Mouse (Mus musculus): ENCODE measurements around the gene Colgalt1. TPM values are rescaled to one million over a fixed set of nuclear protein-coding genes. Genes with fewer than 3 reads are reported as not detected.
A peak's percentile ranks its signal among the peaks of the same experiment; 100 is the strongest.

The Colgalt1 gene
- polyA plus RNA-seq, 1 experiment: 37.4 TPM

GRCm38 (mm10) chr8:71591471-71592373 is 19.1 kb upstream of the Colgalt1 start, which contains the start of gene Pgls:
Pgls (plus strand) TSS chr8:71592176.
- peak within 1 kb of the TSS; percentile 76 for H3K27ac ChIP-seq (ENCODE audit: control insufficient read depth, insufficient read depth, low read depth, low read length)
- TF ChIP-seq POLR2A (IDR thresholded peaks at IDR 0.05; ENCODE audit: control insufficient read depth, low read depth, low read length) (peak; percentile 86), CTCF (IDR thresholded peaks at IDR 0.05; ENCODE audit: control insufficient read depth, insufficient read depth, insufficient replicate concordance, low read depth, low read length) (no peak)
- H3K36me3 ChIP-seq (ENCODE audit: control insufficient read depth, insufficient read depth, low read length): no peaks in the 10 kb centered on the region
- no peaks in the 10 kb centered on the region for H3K27me3 ChIP-seq (ENCODE audit: control insufficient read depth, insufficient read depth, low read length)
- H3K4me3 ChIP-seq (ENCODE audit: control insufficient read depth, low read depth, low read length): peak within 1 kb of the TSS; percentile 83
- peaks cover 13% of the 10 kb centered on the region for H3K4me1 ChIP-seq (ENCODE audit: control insufficient read depth, insufficient read depth, low read length)

- Histone ChIP-seq H3K36me3 (ENCODE audit: control insufficient read depth, insufficient read depth, low read length) (no peaks in the 10 kb centered on the region), H3K4me1 (ENCODE audit: control insufficient read depth, insufficient read depth, low read length) (peaks cover 13% of the 10 kb centered on the region), H3K4me3 (ENCODE audit: control insufficient read depth, low read depth, low read length) (peak overlapping the region; percentile 83), H3K27me3 (ENCODE audit: control insufficient read depth, insufficient read depth, low read length) (no peaks in the 10 kb centered on the region), H3K27ac (ENCODE audit: control insufficient read depth, insufficient read depth, low read depth, low read length) (peak overlapping the region; percentile 76)
- TF ChIP-seq CTCF (IDR thresholded peaks at IDR 0.05; ENCODE audit: control insufficient read depth, insufficient read depth, insufficient replicate concordance, low read depth, low read length) (no peak), POLR2A (IDR thresholded peaks at IDR 0.05; ENCODE audit: control insufficient read depth, low read depth, low read length) (peak; percentile 48; the same call in 1 of the 2 replicates)
These were observed 18.2 kb upstream of the Colgalt1 start for GRCm38 (mm10) chr8:71592374-71593170.

GRCm38 (mm10) chr8:71593556-71594323 is 17.1 kb upstream of the Colgalt1 start:
- Histone ChIP-seq H3K4me1 (ENCODE audit: control insufficient read depth, insufficient read depth, low read length) (peaks cover 13% of the 10 kb centered on the region), H3K27ac (ENCODE audit: control insufficient read depth, insufficient read depth, low read depth, low read length) (no peak overlapping the region), H3K4me3 (ENCODE audit: control insufficient read depth, low read depth, low read length) (no peak overlapping the region), H3K36me3 (ENCODE audit: control insufficient read depth, insufficient read depth, low read length) (no peaks in the 10 kb centered on the region), H3K27me3 (ENCODE audit: control insufficient read depth, insufficient read depth, low read length) (no peaks in the 10 kb centered on the region)
- TF ChIP-seq CTCF (IDR thresholded peaks at IDR 0.05; ENCODE audit: control insufficient read depth, insufficient read depth, insufficient replicate concordance, low read depth, low read length) (no peak), POLR2A (IDR thresholded peaks at IDR 0.05; ENCODE audit: control insufficient read depth, low read depth, low read length) (no peak)

- TF ChIP-seq POLR2A (IDR thresholded peaks at IDR 0.05; ENCODE audit: control insufficient read depth, low read depth, low read length): no peak
- no peak for TF ChIP-seq CTCF (IDR thresholded peaks at IDR 0.05; ENCODE audit: control insufficient read depth, insufficient read depth, insufficient replicate concordance, low read depth, low read length)
- H3K27me3 ChIP-seq (ENCODE audit: control insufficient read depth, insufficient read depth, low read length): no peaks in the 10 kb centered on the region
- H3K36me3 ChIP-seq (ENCODE audit: control insufficient read depth, insufficient read depth, low read length): no peaks in the 10 kb centered on the region
- H3K4me3 ChIP-seq (ENCODE audit: control insufficient read depth, low read depth, low read length): no peak overlapping the region
- H3K27ac ChIP-seq (ENCODE audit: control insufficient read depth, insufficient read depth, low read depth, low read length): no peak overlapping the region
- H3K4me1 ChIP-seq (ENCODE audit: control insufficient read depth, insufficient read depth, low read length): peaks cover 13% of the 10 kb centered on the region
These were observed 16.5 kb upstream of the Colgalt1 start for GRCm38 (mm10) chr8:71594324-71594722.

- no peaks in the 10 kb centered on the region for H3K36me3 ChIP-seq (ENCODE audit: control insufficient read depth, insufficient read depth, low read length)
- no peak overlapping the region for H3K27ac ChIP-seq (ENCODE audit: control insufficient read depth, insufficient read depth, low read depth, low read length)
- H3K27me3 ChIP-seq (ENCODE audit: control insufficient read depth, insufficient read depth, low read length): no peaks in the 10 kb centered on the region
- peaks cover 12% of the 10 kb centered on the region for H3K4me1 ChIP-seq (ENCODE audit: control insufficient read depth, insufficient read depth, low read length)
- no peak overlapping the region; the same call in 1 of the 2 replicates for H3K4me3 ChIP-seq (ENCODE audit: control insufficient read depth, low read depth, low read length)
- TF ChIP-seq CTCF (IDR thresholded peaks at IDR 0.05; ENCODE audit: control insufficient read depth, insufficient read depth, insufficient replicate concordance, low read depth, low read length): peak; percentile 87; the same call in 1 of the 2 replicates
- no peak for TF ChIP-seq POLR2A (IDR thresholded peaks at IDR 0.05; ENCODE audit: control insufficient read depth, low read depth, low read length)
These were observed 14.9 kb upstream of the Colgalt1 start for GRCm38 (mm10) chr8:71595862-71596261.

- TF ChIP-seq POLR2A (IDR thresholded peaks at IDR 0.05; ENCODE audit: control insufficient read depth, low read depth, low read length) (no peak), CTCF (IDR thresholded peaks at IDR 0.05; ENCODE audit: control insufficient read depth, insufficient read depth, insufficient replicate concordance, low read depth, low read length) (no peak)
- Histone ChIP-seq H3K27ac (ENCODE audit: control insufficient read depth, insufficient read depth, low read depth, low read length) (no peak overlapping the region), H3K27me3 (ENCODE audit: control insufficient read depth, insufficient read depth, low read length) (no peaks in the 10 kb centered on the region), H3K4me1 (ENCODE audit: control insufficient read depth, insufficient read depth, low read length) (peaks cover 8% of the 10 kb centered on the region), H3K36me3 (ENCODE audit: control insufficient read depth, insufficient read depth, low read length) (no peaks in the 10 kb centered on the region), H3K4me3 (ENCODE audit: control insufficient read depth, low read depth, low read length) (no peak overlapping the region)
These were observed 14.4 kb upstream of the Colgalt1 start for GRCm38 (mm10) chr8:71596384-71596783.

All from testis, adult 2 months (tissue).